ENCODE assay signal across 8 mouse cellular contexts in genomic region chr3:96601941-96602703, GRCm38 (mm10). TPM values are rescaled to one million over a fixed set of nuclear protein-coding genes. Genes with fewer than 3 reads are reported as not detected.
A peak's percentile ranks its signal among the peaks of the same experiment; 100 is the strongest.
DNase-seq lines count a peak whose midpoint lies in the region; ATAC-seq and TF ChIP-seq lines count a peak whose summit lies in the region.

No protein-coding gene starts in this region.

- peaks cover 10% of the 10 kb centered on the region for H3K27me3 ChIP-seq in midbrain, embryonic 12.5 days

- peak overlapping the region; percentile 98 for H3K9ac ChIP-seq in midbrain, embryonic 12.5 days (replicated peaks)

- H3K27ac ChIP-seq in midbrain, embryonic 12.5 days (replicated peaks) = peak overlapping the region; percentile 97

- H3K4me2 ChIP-seq in midbrain, embryonic 12.5 days (replicated peaks) = peak overlapping the region; percentile 70

- TF ChIP-seq CTCF in brain, embryonic 14.5 days (IDR thresholded peaks at IDR 0.05; ENCODE audit: borderline replicate concordance, extremely low read depth, insufficient read depth, insufficient read length) = no peak

- peak; percentile 38 for DNase-seq in embryo, embryonic 10.5 days (ENCODE audit: low spot score)
- no peak for DNase-seq in embryo, embryonic 9.5 days (ENCODE audit: extremely low spot score)
- DNase-seq in brain, embryonic 14.5 days (ENCODE audit: low read depth) = peak; percentile 83
- DNase-seq in heart, adult 9 months (ENCODE audit: low spot score in 2 of 2) = peak; percentile 39 to 47
- DNase-seq in kidney, postnatal 10 days = peak; percentile 67
- no peak for DNase-seq in natural killer cell, adult 2 months (ENCODE audit: low spot score in 2 of 2)

- 22% methylated on average over 10 of the region's 10 CpGs for WGBS in midbrain, embryonic 12.5 days

- ATAC-seq in midbrain, embryonic 12.5 days (ENCODE audit: low FRiP score, low read depth) = no peak
- no peak for ATAC-seq in megakaryocyte, adult 5-6 weeks (ENCODE audit: poor library complexity, severe bottlenecking)

- peaks cover 7% of the 10 kb centered on the region for H3K36me3 ChIP-seq in midbrain, embryonic 12.5 days

- peak overlapping the region; percentile 95 for H3K4me3 ChIP-seq in midbrain, embryonic 12.5 days

- TF ChIP-seq POLR2A in brain, embryonic 14.5 days (IDR thresholded peaks at IDR 0.05; ENCODE audit: borderline replicate concordance, extremely low read depth, insufficient read depth, insufficient read length, poor library complexity, severe bottlenecking) = no peak

- H3K9me3 ChIP-seq in midbrain, embryonic 12.5 days = no peaks in the 10 kb centered on the region

- H3K4me1 ChIP-seq in midbrain, embryonic 12.5 days = peaks cover 57% of the 10 kb centered on the region

RNA-seq across cellular contexts. Expression of gene Lix1l, which starts 1.2 kb away (rescaled TPM):
- polyA plus RNA-seq in brain, embryonic 14.5 days (2012; rRNA removed) = 86.8 and 88.9 TPM in 2 replicates
- 5.6 and 6.8 TPM in 2 replicates for polyA plus RNA-seq in midbrain, embryonic 12.5 days (2016; fragmentation: Nextera tagmentation; extraction: Ambion mirVana)
- total RNA-seq in megakaryocyte, adult 5-6 weeks (2015) = 0.59 and 1.7 TPM in 2 replicates
- 1.7 TPM in 2 replicates for total RNA-seq in megakaryocyte, adult 5-6 weeks (2017)

RNA-seq across cellular contexts. Expression of gene Ankrd34a, which starts 5.7 kb away (rescaled TPM):
- 9.5 and 12.4 TPM in 2 replicates for polyA plus RNA-seq in brain, embryonic 14.5 days (2012; rRNA removed)
- 2.6 and 2.7 TPM in 2 replicates for polyA plus RNA-seq in midbrain, embryonic 12.5 days (2016; fragmentation: Nextera tagmentation; extraction: Ambion mirVana)
- not detected in 2 replicates for total RNA-seq in megakaryocyte, adult 5-6 weeks (2015)
- not detected in 2 replicates for total RNA-seq in megakaryocyte, adult 5-6 weeks (2017)

RNA-seq across cellular contexts. Expression of gene Polr3gl, which starts 8.1 kb away (rescaled TPM):
- 30.1 and 39.1 TPM in 2 replicates for polyA plus RNA-seq in brain, embryonic 14.5 days (2012; rRNA removed)
- polyA plus RNA-seq in midbrain, embryonic 12.5 days (2016; fragmentation: Nextera tagmentation; extraction: Ambion mirVana) = 35.8 and 44.3 TPM in 2 replicates
- total RNA-seq in megakaryocyte, adult 5-6 weeks (2015) = 22.8 and 26.3 TPM in 2 replicates
- total RNA-seq in megakaryocyte, adult 5-6 weeks (2017) = 45.6 and 46.4 TPM in 2 replicates

RNA-seq across cellular contexts. Expression of gene Gm16253, which starts 25.3 kb away (rescaled TPM):
- not detected in 2 replicates for polyA plus RNA-seq in brain, embryonic 14.5 days (2012; rRNA removed)
- polyA plus RNA-seq in midbrain, embryonic 12.5 days (2016; fragmentation: Nextera tagmentation; extraction: Ambion mirVana) = 1.6 and 2.0 TPM in 2 replicates
- total RNA-seq in megakaryocyte, adult 5-6 weeks (2015) = not detected in 2 replicates
- 0.40 TPM in 1 of 2 replicates, not detected in the other for total RNA-seq in megakaryocyte, adult 5-6 weeks (2017)

RNA-seq across cellular contexts. Expression of gene Rbm8a, which starts 27.6 kb away (rescaled TPM):
- polyA plus RNA-seq in brain, embryonic 14.5 days (2012; rRNA removed) = 42.9 and 57.2 TPM in 2 replicates
- polyA plus RNA-seq in midbrain, embryonic 12.5 days (2016; fragmentation: Nextera tagmentation; extraction: Ambion mirVana) = 163 and 166 TPM in 2 replicates
- 89.0 and 99.4 TPM in 2 replicates for total RNA-seq in megakaryocyte, adult 5-6 weeks (2015)
- total RNA-seq in megakaryocyte, adult 5-6 weeks (2017) = 42.3 and 43.4 TPM in 2 replicates

Comparison
In these comparisons a context has a peak if more than half of its experiments do, and no peak if none do; other contexts are left out.
1. DNase-seq: peak in embryo, embryonic 10.5 days (single experiment), brain, embryonic 14.5 days (single experiment), heart, adult 9 months (2 of 2) and kidney, postnatal 10 days (single experiment); none in embryo, embryonic 9.5 days (single experiment) and natural killer cell, adult 2 months (0 of 2).
2. RNA of gene Lix1l, which starts 1.2 kb away (polyA plus RNA-seq): 86.8 to 88.9 TPM in brain, embryonic 14.5 days; 5.6 to 6.8 TPM in midbrain, embryonic 12.5 days; every median in the first group is over 10 times any median in the second.